Mouse (Mus musculus): ENCODE measurements at regions not wholly inside any gene's neighbourhood (a gene's known extent, or its start where the extent isn't known, plus 50 kb on each side); places are given as distances from the start of the nearest gene placed in this dataset.

GRCm38 (mm10) chr1:165086131-165086530, 74.4 kb downstream of the Tbx19 start:
- WGBS, result 77% methylated on average over 3 of the region's 3 CpGs
- DNase-seq (ENCODE audit: low read depth, low spot score), result no peak

GRCm38 (mm10) chr1:165084753-165085152, 75.8 kb downstream of the Tbx19 start:
- DNase-seq (ENCODE audit: low read depth, low spot score), result no peak
- 87% methylated on average over 9 of the region's 9 CpGs for WGBS

- DNase-seq (ENCODE audit: low read depth, low spot score), result no peak
- 35% methylated on average over 6 of the region's 6 CpGs for WGBS
Observed at GRCm38 (mm10) chr1:165084179-165084578, 76.4 kb downstream of the Tbx19 start.

GRCm38 (mm10) chr1:165080351-165080750, 80.2 kb downstream of the Tbx19 start:
- no peak for DNase-seq (ENCODE audit: low read depth, low spot score)
- WGBS, result 93% methylated on average over 9 of the region's 9 CpGs

- WGBS, result 79% methylated on average over 4 of the region's 4 CpGs
- DNase-seq (ENCODE audit: low read depth, low spot score), result no peak
Observed at GRCm38 (mm10) chr1:165077313-165077712, 83.3 kb downstream of the Tbx19 start.

- no peak for DNase-seq (ENCODE audit: low read depth, low spot score)
- WGBS, result 51% methylated on average over 5 of the region's 5 CpGs
Observed at GRCm38 (mm10) chr1:165075301-165076082, 85.1 kb downstream of the Tbx19 start.

GRCm38 (mm10) chr1:165071831-165072491, 88.6 kb downstream of the Tbx19 start:
- no peak for DNase-seq (ENCODE audit: low read depth, low spot score)
- WGBS, result 91% methylated on average over 4 of the region's 4 CpGs

- WGBS, result 96% methylated on average over 5 of the region's 5 CpGs
- DNase-seq (ENCODE audit: low read depth, low spot score), result no peak
Observed at GRCm38 (mm10) chr1:165064981-165065380, 95.6 kb downstream of the Tbx19 start.

- WGBS, result 27% methylated on average over 8 of the region's 8 CpGs
- no peak for DNase-seq (ENCODE audit: low read depth, low spot score)
Observed at GRCm38 (mm10) chr1:165062813-165063492, 97.6 kb downstream of the Tbx19 start.

GRCm38 (mm10) chr1:165061420-165061819, 99.2 kb downstream of the Tbx19 start:
- WGBS, result 71% methylated on average over 3 of the region's 3 CpGs

GRCm38 (mm10) chr1:165054245-165054644, 106.3 kb downstream of the Tbx19 start:
- 74% methylated on average over 6 of the region's 6 CpGs for WGBS
- DNase-seq (ENCODE audit: low read depth, low spot score), result no peak

More at GRCm38 (mm10) chr1:165061420-165061819, 99.2 kb downstream of the Tbx19 start:
- no peak for DNase-seq (ENCODE audit: low read depth, low spot score)

- WGBS, result 54% methylated on average over 2 of the region's 2 CpGs
- DNase-seq (ENCODE audit: low read depth, low spot score), result no peak
Observed at GRCm38 (mm10) chr1:165051294-165051693, 109.3 kb downstream of the Tbx19 start.

- DNase-seq (ENCODE audit: low read depth, low spot score), result no peak
- WGBS, result 76% methylated on average over 4 of the region's 4 CpGs
Observed at GRCm38 (mm10) chr1:165050176-165050575, 110.4 kb downstream of the Tbx19 start.

GRCm38 (mm10) chr1:165046637-165047036, 111.3 kb upstream of the Xcl1 start:
- WGBS, result 36% methylated on average over 7 of the region's 7 CpGs
- DNase-seq (ENCODE audit: low read depth, low spot score), result no peak

- 57% methylated on average over 4 of the region's 4 CpGs for WGBS
- no peak for DNase-seq (ENCODE audit: low read depth, low spot score)
Observed at GRCm38 (mm10) chr1:165046056-165046455, 110.7 kb upstream of the Xcl1 start.

- 56% methylated on average over 3 of the region's 3 CpGs for WGBS
- DNase-seq (ENCODE audit: low read depth, low spot score), result no peak
Observed at GRCm38 (mm10) chr1:165043361-165043760, 108.0 kb upstream of the Xcl1 start.

GRCm38 (mm10) chr1:165042105-165042504, 106.8 kb upstream of the Xcl1 start:
- 80% methylated on average over 2 of the region's 2 CpGs for WGBS
- DNase-seq (ENCODE audit: low read depth, low spot score), result no peak

GRCm38 (mm10) chr1:165036631-165037030, 101.3 kb upstream of the Xcl1 start:
- WGBS, result 64% methylated on average over 3 of the region's 3 CpGs
- no peak for DNase-seq (ENCODE audit: low read depth, low spot score)

- 86% methylated on average over 1 of the region's 1 CpGs for WGBS
- DNase-seq (ENCODE audit: low read depth, low spot score), result no peak
Observed at GRCm38 (mm10) chr1:165035618-165036017, 100.3 kb upstream of the Xcl1 start.

- WGBS, result 67% methylated on average over 10 of the region's 10 CpGs
- DNase-seq (ENCODE audit: low read depth, low spot score), result no peak
Observed at GRCm38 (mm10) chr1:165020960-165021563, 85.7 kb upstream of the Xcl1 start.

All from large intestine, adult 2 months (tissue).